In the genomic region with DNA sequence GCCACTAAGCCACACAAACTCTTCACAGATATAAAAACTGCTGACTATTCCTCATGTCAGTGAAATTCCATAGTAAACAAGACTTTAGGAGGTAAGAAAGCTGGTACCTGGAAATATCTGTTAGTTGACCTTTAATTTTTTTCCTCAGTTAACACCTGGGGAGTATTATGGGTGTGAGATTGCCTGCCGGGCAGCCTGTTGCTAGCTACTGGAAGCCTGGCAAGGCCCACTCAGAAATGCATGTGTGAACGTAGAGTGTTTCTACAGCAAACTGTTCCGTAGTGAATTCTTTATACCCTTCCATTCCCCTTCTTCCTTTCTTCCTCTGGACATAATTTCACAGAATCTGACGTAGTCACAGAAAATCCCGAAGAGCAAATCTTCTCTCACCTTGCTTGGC, we compare ENCODE assay signal across 25 mouse cellular contexts. TPM values are rescaled to one million over a fixed set of nuclear protein-coding genes. Genes with fewer than 3 reads are reported as not detected.
A peak's percentile ranks its signal among the peaks of the same experiment; 100 is the strongest.
DNase-seq lines count a peak whose midpoint lies in the region; ATAC-seq and TF ChIP-seq lines count a peak whose summit lies in the region.
"Had no signal": no experiment of that assay in that cellular context is flagged by ENCODE, and none has a peak within 500 bp of the region (broad histone marks: within the 10 kb centered on the region; RNA-seq: fewer than 3 reads in every experiment).

No protein-coding gene starts in this region.

- WGBS in cerebellum, adult 2 months = 39% methylated on average over 5 of the region's 5 CpGs

- TF ChIP-seq CTCF in cerebellum, adult 2 months (IDR thresholded peaks at IDR 0.05; ENCODE audit: borderline replicate concordance, insufficient read depth, low read depth, low read length) = no peak

- TF ChIP-seq POLR2A in cerebellum, adult 2 months (IDR thresholded peaks at IDR 0.05; ENCODE audit: borderline replicate concordance, insufficient read depth, low read length) = no peak

- DNase-seq in cerebellum, adult 2 months = peak; percentile 34 to 68
- DNase-seq in cerebellum, adult 11 months = no peak
- peak; percentile 18 for DNase-seq in cerebellum, adult 9-11 months
- no peak for DNase-seq in cerebellum, adult 11-12 months
- DNase-seq in cerebellum, postnatal 14 days = peak; percentile 6 to 40
- DNase-seq in cerebellum, postnatal 36 days = peak; percentile 26 to 35
- no peak for DNase-seq in right cerebral cortex, postnatal 4 days
- DNase-seq: adrenal gland, adult 8-10 months; adrenal gland, postnatal 14 days; adrenal gland, postnatal 36 days; B cell, adult 2 months; embryo, embryonic 11 days; forebrain, postnatal 0 days had no signal

- ATAC-seq in cerebellum, adult (ENCODE audit: insufficient number of reproducible peaks, low FRiP score, low TSS enrichment) = no peak
- ATAC-seq: activated CD4-positive, CD25-positive, alpha-beta regulatory T cell, adult 4 months; CD4-positive, CD25-positive, alpha-beta regulatory T cell, adult 4 months; forebrain, embryonic 13.5 days; forebrain, embryonic 15.5 days; forebrain, postnatal 0 days; Patski had no signal

- H3K4me1 ChIP-seq in cerebellum, adult 2 months (ENCODE audit: control insufficient read depth, insufficient read depth, low read length) = no peaks in the 10 kb centered on the region
- H3K4me1 ChIP-seq: embryonic facial prominence, embryonic 13.5 days; embryonic facial prominence, embryonic 15.5 days; forebrain, embryonic 10.5 days; forebrain, embryonic 13.5 days; forebrain, embryonic 15.5 days had no signal

- H3K27me3 ChIP-seq in cerebellum, adult 2 months (ENCODE audit: control insufficient read depth, insufficient read depth, low read length) = no peaks in the 10 kb centered on the region
- H3K27me3 ChIP-seq: CH12.LX; embryonic facial prominence, embryonic 13.5 days; embryonic facial prominence, embryonic 15.5 days; forebrain, embryonic 13.5 days; forebrain, embryonic 15.5 days; Patski had no signal

- no peak overlapping the region for H3K4me3 ChIP-seq in cerebellum, adult 2 months (replicated peaks; ENCODE audit: insufficient read depth, low read depth, low read length)
- H3K4me3 ChIP-seq: embryonic facial prominence, embryonic 13.5 days; embryonic facial prominence, embryonic 15.5 days; erythroblast, embryonic 14.5 days; forebrain, embryonic 10.5 days; forebrain, embryonic 13.5 days; forebrain, embryonic 15.5 days had no signal

- H3K27ac ChIP-seq in cerebellum, adult 2 months (ENCODE audit: insufficient read depth, low read length) = no peak overlapping the region
- H3K27ac ChIP-seq: embryonic facial prominence, embryonic 13.5 days; embryonic facial prominence, embryonic 15.5 days; forebrain, embryonic 10.5 days; forebrain, embryonic 13.5 days; forebrain, embryonic 15.5 days had no signal

RNA-seq across cellular contexts. Expression of gene Gabrg2, which starts 55.2 kb away (rescaled TPM):
- polyA plus RNA-seq in cerebellum, adult 2 months (2012; rRNA removed) = 128 and 136 TPM in 2 replicates
- polyA plus RNA-seq: CD4-positive, CD25-positive, alpha-beta regulatory T cell, adult 4 months; erythroblast, embryonic 14.5 days; G1E; Patski had no signal

Comparison
In these comparisons a context has a peak if more than half of its experiments do, and no peak if none do; other contexts are left out.
1. DNase-seq: peak in cerebellum, adult 2 months (2 of 2), cerebellum, adult 9-11 months (single experiment), cerebellum, postnatal 14 days (2 of 2) and cerebellum, postnatal 36 days (2 of 2); none in cerebellum, adult 11 months (single experiment), cerebellum, adult 11-12 months (single experiment) and right cerebral cortex, postnatal 4 days (single experiment).